Comparison of ENCODE assay signal across 8 mouse cellular contexts in the genomic region with DNA sequence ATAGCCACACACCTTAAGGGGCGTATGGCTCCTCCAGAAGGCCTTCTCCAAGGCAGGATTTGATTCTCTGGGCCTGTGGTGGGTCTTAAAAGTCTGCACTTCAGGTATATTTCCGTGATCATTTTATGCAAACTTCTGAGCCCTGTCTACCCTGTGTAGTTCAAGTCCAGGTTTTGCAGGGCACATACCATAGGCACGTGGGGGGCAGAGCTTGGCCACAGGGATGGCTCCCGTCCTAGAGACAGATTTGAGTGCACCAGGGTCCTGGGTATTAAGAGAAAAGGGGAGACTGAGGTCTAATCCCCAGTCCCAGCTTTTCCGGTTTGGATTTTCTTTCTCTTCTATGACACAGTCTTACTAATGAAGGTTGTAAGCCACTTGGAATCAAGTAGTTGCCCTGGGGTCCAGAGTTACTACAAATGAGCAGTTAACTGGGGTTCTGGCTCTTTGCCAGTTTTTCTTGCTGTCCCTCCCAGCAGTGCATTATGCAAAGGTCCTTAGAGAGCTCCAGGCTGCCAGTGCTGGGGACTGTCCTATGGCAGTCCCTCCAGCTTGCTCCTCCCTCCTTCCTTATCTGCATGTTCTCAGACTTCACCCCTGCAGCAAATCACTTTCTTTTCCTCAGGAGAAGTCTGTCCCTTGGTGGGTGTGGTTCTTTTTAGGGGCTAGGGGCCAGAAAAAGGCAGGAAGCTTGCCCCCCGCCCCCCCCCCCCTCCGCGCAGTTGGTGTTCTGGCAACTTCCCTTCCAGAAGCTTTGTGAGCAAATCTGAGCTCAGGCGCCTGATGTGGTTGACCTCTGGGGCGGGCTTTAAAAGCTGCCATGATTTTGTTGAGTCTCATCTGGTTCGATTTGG.
A peak's percentile ranks its signal among the peaks of the same experiment; 100 is the strongest.
DNase-seq lines count a peak whose midpoint lies in the region; ATAC-seq and TF ChIP-seq lines count a peak whose summit lies in the region.

No protein-coding gene starts in this region.

- peaks cover 25% of the 10 kb centered on the region for H3K4me1 ChIP-seq in E14TG2a.4 (replicated peaks; ENCODE audit: low read depth, low read length)
- peaks cover 5% of the 10 kb centered on the region; the same call in 1 of the 2 replicates for H3K4me1 ChIP-seq in lung, embryonic 14.5 days (ENCODE audit: insufficient read depth)

- peak; percentile 64 for DNase-seq in embryo, embryonic 10 days (ENCODE audit: low spot score)
- peak; percentile 56 to 73 for DNase-seq in heart, adult 9 months (ENCODE audit: low spot score in 2 of 2)
- DNase-seq in kidney, adult 18-20 months: peak; percentile 22
- peak; percentile 96 for DNase-seq in lung, embryonic 14.5 days
- peak; percentile 69 for DNase-seq in retina, postnatal 1 day
- DNase-seq in right cerebral cortex, postnatal 36 days (ENCODE audit: low spot score in 2 of 2): no peak

- peak; percentile 99 for ATAC-seq in lung, embryonic 14.5 days (ENCODE audit: insufficient read depth)
- no peak for ATAC-seq in inflammation-experienced regulatory T-cells, adult 6 months

- H3K4me2 ChIP-seq in lung, embryonic 14.5 days: peak overlapping the region; percentile 34

- no peaks in the 10 kb centered on the region for H3K9me3 ChIP-seq in E14TG2a.4 (ENCODE audit: low read length)
- 0 out of 2 replicates have a peak, but pooled peaks cover 3% of the 10 kb centered on the region for H3K9me3 ChIP-seq in lung, embryonic 14.5 days (ENCODE audit: low read depth, low read length)

- TF ChIP-seq CTCF in E14TG2a.4 (conservative IDR thresholded peaks at IDR 0.05; ENCODE audit: low read length): no peak
- TF ChIP-seq CTCF in lung, embryonic 14.5 days (IDR thresholded peaks at IDR 0.05; ENCODE audit: low read depth): no peak

- peak overlapping the region; percentile 85 for H3K27ac ChIP-seq in lung, embryonic 14.5 days (ENCODE audit: low read depth)

- H3K36me3 ChIP-seq in E14TG2a.4 (ENCODE audit: insufficient read depth, low read length): no peaks in the 10 kb centered on the region
- H3K36me3 ChIP-seq in lung, embryonic 14.5 days (ENCODE audit: insufficient read depth): no peaks in the 10 kb centered on the region

- H3K27me3 ChIP-seq in E14TG2a.4 (ENCODE audit: insufficient read depth, low read length): 0 out of 2 replicates have a peak, but pooled peaks cover 6% of the 10 kb centered on the region
- H3K27me3 ChIP-seq in lung, embryonic 14.5 days (ENCODE audit: insufficient read depth, low read length): no peaks in the 10 kb centered on the region

- no peak overlapping the region for H3K9ac ChIP-seq in lung, embryonic 14.5 days

- 27% methylated on average over 11 of the region's 11 CpGs for WGBS in lung, embryonic 14.5 days

- H3K4me3 ChIP-seq in E14TG2a.4 (replicated peaks; ENCODE audit: low read length): peak overlapping the region; percentile 52
- H3K4me3 ChIP-seq in lung, embryonic 14.5 days (ENCODE audit: low read depth, low read length): no peak overlapping the region

Comparison
In these comparisons a context has a peak if more than half of its experiments do, and no peak if none do; other contexts are left out.
1. DNase-seq: peak in embryo, embryonic 10 days (single experiment), heart, adult 9 months (2 of 2), kidney, adult 18-20 months (single experiment), lung, embryonic 14.5 days (single experiment) and retina, postnatal 1 day (single experiment); none in right cerebral cortex, postnatal 36 days (0 of 2).